Mouse (Mus musculus) CD8-positive naive resting alpha-beta T cell, adult 57 days (primary cell): ENCODE measurements around the gene F3. TPM values are rescaled to one million over a fixed set of nuclear protein-coding genes. Genes with fewer than 3 reads are reported as not detected.

Experiments
- total RNA-seq: library from RNA; stranded (reverse); gene quantifications from one replicate; pipeline ENCODE4 v1.2.4, GENCODE M21; 2023

Gene F3
- total RNA-seq: not detected

DNA sequence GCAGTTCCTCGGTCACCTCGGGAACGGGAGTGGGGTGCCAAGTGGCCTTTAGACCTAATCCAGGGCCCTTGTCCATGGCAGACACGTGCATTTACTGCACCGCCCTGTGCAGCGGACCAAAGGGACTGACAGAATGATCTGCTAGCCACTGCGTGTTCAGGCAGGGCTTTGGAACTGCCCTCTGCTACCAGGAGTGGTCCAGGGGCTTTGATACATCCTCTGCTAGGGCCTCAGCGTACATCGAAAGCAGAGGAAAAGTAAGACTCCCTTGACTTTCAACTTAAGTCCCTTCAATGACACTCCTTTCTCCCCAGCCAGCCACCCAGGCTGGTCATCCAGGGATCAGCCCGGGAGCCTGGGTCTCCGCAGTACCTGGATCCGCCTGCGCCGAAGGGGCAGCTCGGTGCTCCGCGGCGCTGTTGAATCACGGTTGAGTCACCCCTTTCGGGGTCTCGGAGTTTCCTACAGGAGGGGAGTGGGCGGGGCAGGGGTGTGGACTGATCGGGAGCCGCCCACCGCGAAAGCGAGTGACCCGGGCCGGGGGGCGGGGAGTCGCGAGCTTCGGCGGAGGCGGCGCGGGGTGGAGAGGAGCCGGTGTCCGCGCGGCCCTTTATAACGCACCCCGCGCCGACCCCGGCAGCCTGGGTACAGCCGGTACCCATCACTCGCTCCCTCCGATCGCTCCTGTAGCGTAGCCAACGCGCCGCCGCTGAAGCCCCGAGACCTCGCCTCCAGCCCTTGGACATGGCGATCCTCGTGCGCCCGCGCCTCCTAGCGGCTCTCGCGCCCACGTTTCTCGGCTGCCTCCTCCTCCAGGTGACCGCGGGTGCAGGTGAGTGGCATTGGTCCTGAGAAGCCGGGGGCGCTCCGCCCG, at the start of gene F3:
F3 (plus strand) TSS at position 567 of the 874 bp plus-strand sequence.

Other genes with a start within 250 kb of the F3 start
- not detected for gene Slc44a3, start 191.1 kb upstream of the F3 start, total RNA-seq
- not detected for gene 4930432M17Rik, start 52.8 kb upstream of the F3 start, total RNA-seq
- 19.0 TPM for gene Abcd3, start 91.8 kb downstream of the F3 start, total RNA-seq
- 5.0 TPM for gene Arhgap29, start 229.0 kb downstream of the F3 start, total RNA-seq